Mouse (Mus musculus) embryo, embryonic 10 days (tissue): Measurements from ENCODE around the gene Tep1.
"Not testable (repeated sequence)": the region's sequence is repeated elsewhere in the genome, so short reads cannot be mapped to it uniquely, and the experiment has no call there.

Experiments
- DNase-seq: peaks from one replicate; pipeline ENCODE4 v3.0.0-alpha.2; 2015; ENCODE audit warnings: low spot score

Gene Tep1

GRCm38 (mm10) chr14:50868656-50869055, 1.7 kb downstream of the Tep1 start:
- DNase-seq: no peak

GRCm38 (mm10) chr14:50868211-50868610, 2.1 kb downstream of the Tep1 start:
- no peak for DNase-seq

- DNase-seq: no peak
Observed at GRCm38 (mm10) chr14:50866966-50867365, 3.4 kb downstream of the Tep1 start.

- not testable (repeated sequence) for DNase-seq
Observed at GRCm38 (mm10) chr14:50865005-50865404, 5.4 kb downstream of the Tep1 start.

- DNase-seq: no peak
Observed at GRCm38 (mm10) chr14:50862641-50863040, 7.7 kb downstream of the Tep1 start.

- no peak for DNase-seq
Observed at GRCm38 (mm10) chr14:50855788-50856187, 14.6 kb downstream of the Tep1 start.

- DNase-seq: peak; percentile 31
Observed at GRCm38 (mm10) chr14:50837236-50837635, 33.1 kb downstream of the Tep1 start.

GRCm38 (mm10) chr14:50834435-50834834, 35.9 kb downstream of the Tep1 start:
- DNase-seq: no peak

- DNase-seq: no peak
Observed at GRCm38 (mm10) chr14:50833964-50834363, 36.4 kb downstream of the Tep1 start.

- no peak for DNase-seq
Observed at GRCm38 (mm10) chr14:50829878-50830277, 40.5 kb downstream of the Tep1 start.

- DNase-seq: no peak
Observed at GRCm38 (mm10) chr14:50826579-50826978, 43.8 kb downstream of the Tep1 start.

- DNase-seq: no peak
Observed at GRCm38 (mm10) chr14:50824219-50824618, 46.1 kb downstream of the Tep1 start.

GRCm38 (mm10) chr14:50823240-50823639, 47.1 kb downstream of the Tep1 start:
- DNase-seq: no peak

- no peak for DNase-seq
Observed at GRCm38 (mm10) chr14:50813060-50813459, 57.3 kb downstream of the Tep1 start.

GRCm38 (mm10) chr14:50807487-50808072, 62.8 kb downstream of the Tep1 start, which contains the start of the genes Ccnb1ip1 and Parp2:
TSS of gene Ccnb1ip1 (minus strand) at chr14:50807732.
TSS of gene Parp2 (plus strand) at chr14:50807841.
- peak; percentile 96 for DNase-seq

- not testable (repeated sequence) for DNase-seq
Observed at GRCm38 (mm10) chr14:50806469-50806868, 63.9 kb downstream of the Tep1 start.

- no peak for DNase-seq
Observed at GRCm38 (mm10) chr14:50804683-50805082, 65.7 kb downstream of the Tep1 start.

- DNase-seq: peak; percentile 46
Observed at GRCm38 (mm10) chr14:50802843-50803562, 67.4 kb downstream of the Tep1 start.

GRCm38 (mm10) chr14:50802441-50802840, 67.9 kb downstream of the Tep1 start:
- DNase-seq: no peak

GRCm38 (mm10) chr14:50799502-50800259, 70.7 kb downstream of the Tep1 start:
- DNase-seq: peak; percentile 70

GRCm38 (mm10) chr14:50798512-50798911, 71.8 kb downstream of the Tep1 start:
- no peak for DNase-seq

- no peak for DNase-seq
Observed at GRCm38 (mm10) chr14:50796464-50796863, 73.9 kb downstream of the Tep1 start.

GRCm38 (mm10) chr14:50795965-50796364, 74.4 kb downstream of the Tep1 start:
- DNase-seq: no peak
